Mouse (Mus musculus) myocyte (in vitro differentiated cells): ENCODE results near the gene Gja3.

Source experiments
- MYOD1 ChIP-seq, 3 experiments: IDR thresholded peaks; one replicate each; pipeline ENCODE4 v1.6.1; 2011; ENCODE audit warnings: control low read depth in 2 of 3, low read depth in 2 of 3, mild to moderate bottlenecking in 2 of 3, moderate library complexity in 1 of 3; ENCODE audit not compliant: insufficient read length in 2 of 3, control insufficient read depth in 1 of 3
- POLR2A ChIP-seq: IDR thresholded peaks from one replicate; pipeline ENCODE4 v1.6.1; 2011; ENCODE audit warnings: low read depth, mild to moderate bottlenecking, control low read depth, moderate library complexity; ENCODE audit not compliant: insufficient read length
- POLR2AphosphoS2 ChIP-seq: IDR thresholded peaks from one replicate; pipeline ENCODE4 v1.6.1; 2011; ENCODE audit warnings: low read depth, control low read depth; ENCODE audit not compliant: insufficient read length
- TCF3 ChIP-seq: IDR thresholded peaks from one replicate; pipeline ENCODE4 v1.6.1; 2011; ENCODE audit warnings: low read depth, control low read depth; ENCODE audit not compliant: insufficient read length
- USF1 ChIP-seq: IDR thresholded peaks from one replicate; pipeline ENCODE4 v1.6.1; 2011; ENCODE audit warnings: low read depth, mild to moderate bottlenecking, control low read depth, moderate library complexity

- TF ChIP-seq POLR2A (no peak), USF1 (no peak), POLR2AphosphoS2 (no peak), TCF3 (no peak), MYOD1 (IDR thresholded peaks at IDR 0.05; ENCODE audit: control insufficient read depth in 1 of 3, insufficient read length in 2 of 3, low read depth in 2 of 3) (no peak)
Observed at GRCm38 (mm10) chr14:57093029-57093428, 35.1 kb upstream of the Gja3 start.
